In the genomic region with DNA sequence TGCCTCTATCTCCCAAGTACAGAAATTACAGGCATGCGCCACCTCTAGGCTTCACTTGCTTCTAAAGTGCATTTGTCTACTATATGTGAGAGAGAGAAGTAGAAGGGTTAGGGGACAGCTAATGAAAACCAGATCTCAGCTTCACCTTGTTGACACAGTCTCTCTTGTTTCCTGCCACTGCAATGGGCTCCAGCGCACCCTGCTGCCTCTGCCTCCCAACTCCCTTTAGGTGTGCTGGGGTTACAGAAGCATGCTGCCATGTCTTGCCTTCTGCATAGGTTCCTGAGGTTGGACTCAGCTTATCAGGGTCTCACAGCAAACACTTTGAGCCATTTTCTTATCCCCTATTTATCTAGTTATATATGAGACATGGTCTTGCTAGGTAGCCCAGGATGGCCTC, we compare ENCODE assay signal across 1 mouse cellular context.
TF ChIP-seq lines count a peak whose summit lies in the region.

No protein-coding gene starts in this region.

TF ChIP-seq in CH12.LX, 34 proteins besides CTCF, POLR2A, EP300 and RAD21:
- TF ChIP-seq NRF1 (IDR thresholded peaks at IDR 0.05; ENCODE audit: low read depth, low read length) (no peak), MXI1 (IDR thresholded peaks at IDR 0.05; ENCODE audit: low read depth, low read length) (peak; percentile 21; the same call in 1 of the 2 replicates)
